Mouse (Mus musculus) kidney, adult 18-20 months (tissue): Measurements from ENCODE around the gene Ddias.
"Not testable (repeated sequence)": the region's sequence is repeated elsewhere in the genome, so short reads cannot be mapped to it uniquely, and the experiment has no call there.

Experiments used
- DNase-seq: peaks from one replicate; pipeline ENCODE4 v3.0.0; 2021

Gene Ddias

DNA sequence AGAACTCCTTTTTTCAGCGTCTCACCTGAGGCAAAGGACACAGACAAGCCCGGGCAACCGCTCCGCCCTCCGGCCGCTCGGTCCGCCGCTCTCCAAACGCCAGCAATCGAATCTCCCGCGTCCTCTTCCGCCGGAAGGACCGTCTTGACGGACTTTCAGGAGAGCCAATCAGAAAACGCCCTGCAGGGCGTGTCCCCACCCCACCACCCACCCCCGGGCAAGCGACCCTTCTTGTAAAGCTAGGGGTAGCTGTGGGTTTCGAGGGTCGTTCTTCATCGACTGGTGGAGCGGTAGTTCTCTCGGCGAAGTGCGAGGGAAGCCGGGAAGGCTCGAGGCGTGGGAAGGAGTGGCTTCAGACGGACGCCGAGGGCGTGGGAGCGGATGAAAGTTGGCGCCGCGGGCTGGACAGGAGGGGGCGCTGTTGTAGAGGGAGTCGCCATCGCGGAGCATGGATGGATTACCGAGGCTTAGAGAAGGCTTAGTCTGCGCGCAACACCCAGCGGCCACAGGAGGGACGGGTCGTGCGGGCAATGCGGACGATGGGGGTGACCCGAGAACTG, at the start of gene Ddias, which contains the start of gene Prcp:
TSS of gene Ddias (minus strand) at position 132 of the 560 bp plus-strand sequence.
TSS of gene Prcp (plus strand) at position 355 of the 560 bp plus-strand sequence.
- peak; percentile 96 for DNase-seq

GRCm38 (mm10) chr7:92920857-92921172, 46.8 kb upstream of the Ddias start:
- DNase-seq: no peak

DNA sequence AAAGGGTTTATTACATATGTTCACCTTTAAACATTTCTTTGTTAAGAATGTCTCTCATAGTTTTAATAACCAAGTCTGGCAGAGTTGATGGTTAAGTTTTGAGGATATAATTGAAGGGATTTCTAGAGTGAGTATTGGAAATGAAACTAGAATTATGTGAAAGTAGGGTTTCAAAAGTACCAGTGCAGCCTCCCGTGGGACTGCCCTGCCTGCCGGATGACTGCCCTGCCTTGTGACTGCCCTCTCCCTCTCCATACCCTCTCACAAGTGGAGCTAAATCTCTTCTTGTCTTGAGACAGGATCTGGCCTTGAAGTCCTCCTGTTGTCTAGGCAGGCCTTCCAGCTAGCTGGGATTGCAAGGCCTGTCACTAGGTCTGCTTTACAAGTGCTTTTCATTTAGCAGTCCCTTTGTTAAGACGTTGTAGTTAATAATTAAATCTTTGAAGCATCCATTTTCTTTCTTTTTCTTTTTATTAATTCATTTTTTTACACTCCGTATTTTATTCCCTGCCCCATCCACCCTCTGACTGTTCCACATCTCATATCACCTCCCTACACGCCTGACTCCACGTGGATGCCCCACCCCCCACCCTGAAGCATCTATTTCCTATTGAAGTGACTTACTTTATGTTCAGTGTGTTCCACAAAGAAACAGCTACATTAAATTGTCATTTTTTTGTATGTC, 46.3 kb upstream of the Ddias start:
- DNase-seq: no peak

DNA sequence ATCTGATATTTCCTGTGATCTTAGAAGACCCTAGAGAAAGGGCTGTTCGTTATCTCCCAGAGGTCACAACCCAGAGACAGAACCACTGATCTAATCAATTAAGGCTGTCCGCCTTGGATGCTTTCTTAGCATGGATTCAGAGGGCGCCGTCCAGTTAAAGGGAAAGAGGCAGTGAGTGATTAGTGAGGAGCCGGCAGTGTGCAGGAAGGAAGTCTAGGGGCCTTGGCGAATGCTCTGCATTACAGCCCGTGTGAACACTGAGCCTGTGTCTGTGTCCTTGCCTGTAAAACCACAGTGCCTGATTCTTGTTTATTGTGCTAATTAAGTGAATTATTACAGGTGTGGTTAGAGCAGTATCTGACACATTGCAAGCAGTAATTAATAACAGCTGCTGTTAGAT, 30.2 kb upstream of the Ddias start:
- DNase-seq: not testable (repeated sequence)

GRCm38 (mm10) chr7:92903360-92904038, 29.5 kb upstream of the Ddias start:
- DNase-seq: peak; percentile 67

DNA sequence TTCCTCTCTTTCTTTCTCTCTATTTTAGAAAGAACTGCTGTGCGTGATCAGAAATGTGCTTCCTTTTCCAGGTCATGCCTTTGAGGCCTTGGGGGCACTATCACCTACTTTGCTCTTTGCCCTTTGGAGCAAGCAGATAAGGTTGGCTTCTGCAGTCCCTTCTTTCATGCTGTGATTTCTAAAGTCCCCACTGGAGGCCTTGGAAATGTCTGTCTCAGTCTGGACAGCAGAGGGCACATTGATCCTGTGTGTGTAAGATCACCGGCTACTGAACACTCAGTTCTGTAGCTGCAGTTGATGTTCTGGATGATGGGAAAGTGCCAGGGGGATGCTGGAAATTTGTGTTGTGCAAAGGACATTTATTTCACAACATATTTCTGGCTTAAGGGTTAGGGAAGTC, 23.0 kb upstream of the Ddias start:
- DNase-seq: no peak

DNA sequence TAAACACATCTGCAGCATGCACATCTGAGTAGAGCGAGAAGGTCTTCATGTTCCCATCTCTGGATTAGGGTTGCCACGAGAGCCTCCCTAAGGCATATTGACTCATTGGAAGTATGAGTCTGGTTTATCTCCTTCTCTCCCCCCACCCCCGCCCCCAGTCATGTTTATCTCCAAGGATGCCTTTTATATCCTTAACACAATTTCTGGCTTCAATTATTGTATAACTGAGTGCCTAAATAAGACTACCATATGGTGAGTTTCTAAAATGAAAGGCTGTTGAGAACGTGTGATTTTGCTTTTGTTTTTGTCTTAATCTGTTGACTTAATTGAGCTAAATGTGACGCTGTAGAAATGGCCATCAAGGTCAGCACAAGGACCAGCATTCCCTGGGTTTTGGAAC, 22.0 kb upstream of the Ddias start:
- no peak for DNase-seq

- no peak for DNase-seq
Measured at GRCm38 (mm10) chr7:92893478-92893877, 19.4 kb upstream of the Ddias start.

DNA sequence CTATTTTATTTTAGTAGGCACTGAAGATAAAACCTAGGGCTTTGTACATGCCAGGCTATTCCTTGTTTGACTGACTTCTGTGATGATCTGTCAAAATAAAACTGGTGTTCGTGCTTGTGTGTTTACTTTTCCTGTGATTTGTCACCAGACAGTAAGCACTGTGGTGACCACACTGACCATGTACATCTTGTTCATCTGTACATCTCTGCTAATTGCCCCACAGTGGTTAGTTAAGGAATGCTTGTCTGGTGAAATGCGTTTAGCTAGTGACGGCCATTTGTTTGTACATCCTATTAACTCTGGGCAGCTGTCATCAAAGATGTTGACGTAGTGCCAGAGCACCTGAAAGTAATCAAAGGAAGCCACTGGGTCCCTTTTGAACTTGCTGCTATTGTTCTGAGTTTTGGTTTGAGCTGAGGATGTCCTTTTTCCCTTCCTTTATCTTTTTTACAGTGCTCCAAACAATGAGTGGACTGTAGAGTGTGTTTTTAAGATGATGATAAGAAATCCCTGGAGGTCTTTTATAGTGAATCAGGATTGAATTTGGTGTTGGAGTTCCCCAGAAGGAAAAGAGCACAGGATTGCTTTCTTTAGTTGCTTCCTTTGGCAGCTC, 16.7 kb upstream of the Ddias start:
- no peak for DNase-seq

GRCm38 (mm10) chr7:92890211-92890610, 16.2 kb upstream of the Ddias start:
- DNase-seq: no peak

GRCm38 (mm10) chr7:92887230-92887629, 13.2 kb upstream of the Ddias start:
- no peak for DNase-seq

DNA sequence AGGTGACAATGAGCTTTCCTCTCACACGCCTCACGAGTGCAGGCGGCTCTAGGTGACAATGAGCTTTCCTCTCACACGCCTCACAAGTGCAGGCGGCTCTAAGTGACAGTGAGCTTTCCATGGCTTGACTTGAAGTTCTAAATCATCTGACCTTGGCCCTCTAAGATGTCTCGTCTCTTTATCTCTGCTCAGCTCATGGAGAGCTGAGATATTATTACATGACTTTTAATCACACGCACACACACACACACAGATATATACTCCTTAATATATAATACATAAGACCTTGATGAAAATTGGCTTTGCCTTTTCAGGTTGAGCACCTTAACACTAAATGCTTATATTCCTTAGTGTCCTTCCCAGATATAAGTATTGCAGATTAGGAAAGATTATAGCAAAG, 12.8 kb upstream of the Ddias start:
- no peak for DNase-seq

- no peak for DNase-seq
Measured at GRCm38 (mm10) chr7:92884998-92885660, 11.1 kb upstream of the Ddias start.

DNA sequence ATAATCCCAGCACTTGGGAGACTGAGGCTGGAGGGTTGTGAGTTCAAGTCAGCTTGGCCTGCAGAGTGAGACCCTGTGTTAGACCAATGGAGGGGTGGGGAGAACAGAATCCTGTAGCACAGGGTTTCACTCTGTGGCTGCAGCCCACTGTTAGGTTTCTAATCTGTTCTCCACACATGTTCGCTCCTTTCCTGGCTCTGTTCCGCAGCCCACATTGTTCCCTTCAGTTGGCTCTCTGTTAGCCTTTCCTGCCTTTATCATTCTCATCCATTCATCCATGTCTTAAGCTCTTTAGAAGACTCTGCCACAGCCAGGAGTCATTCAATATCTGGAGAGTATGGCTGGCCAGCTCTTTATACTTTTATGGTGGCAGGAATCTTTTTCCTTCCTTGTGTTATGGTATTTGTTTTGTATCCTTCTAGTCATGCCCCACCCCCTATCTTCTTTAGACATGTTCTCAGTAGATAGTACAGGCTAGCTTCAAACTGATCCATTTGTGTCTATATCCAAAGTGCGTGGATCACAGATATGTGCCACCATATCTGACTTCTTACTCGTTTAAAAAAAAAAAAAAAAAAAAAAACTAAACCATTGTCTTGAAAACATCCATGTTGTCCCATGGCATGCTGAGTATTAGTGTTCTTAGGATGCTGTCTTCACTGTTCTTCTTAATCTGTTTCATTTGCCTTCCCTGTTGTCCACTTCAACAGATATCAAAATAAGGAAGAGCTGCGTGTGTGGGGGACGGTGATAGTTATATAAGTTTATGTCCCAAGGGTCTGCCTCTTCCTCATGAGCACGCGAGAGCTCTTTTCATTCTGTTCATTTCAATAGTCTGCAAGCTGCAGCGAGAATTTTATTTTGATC, 10.0 kb upstream of the Ddias start:
- no peak for DNase-seq

DNA sequence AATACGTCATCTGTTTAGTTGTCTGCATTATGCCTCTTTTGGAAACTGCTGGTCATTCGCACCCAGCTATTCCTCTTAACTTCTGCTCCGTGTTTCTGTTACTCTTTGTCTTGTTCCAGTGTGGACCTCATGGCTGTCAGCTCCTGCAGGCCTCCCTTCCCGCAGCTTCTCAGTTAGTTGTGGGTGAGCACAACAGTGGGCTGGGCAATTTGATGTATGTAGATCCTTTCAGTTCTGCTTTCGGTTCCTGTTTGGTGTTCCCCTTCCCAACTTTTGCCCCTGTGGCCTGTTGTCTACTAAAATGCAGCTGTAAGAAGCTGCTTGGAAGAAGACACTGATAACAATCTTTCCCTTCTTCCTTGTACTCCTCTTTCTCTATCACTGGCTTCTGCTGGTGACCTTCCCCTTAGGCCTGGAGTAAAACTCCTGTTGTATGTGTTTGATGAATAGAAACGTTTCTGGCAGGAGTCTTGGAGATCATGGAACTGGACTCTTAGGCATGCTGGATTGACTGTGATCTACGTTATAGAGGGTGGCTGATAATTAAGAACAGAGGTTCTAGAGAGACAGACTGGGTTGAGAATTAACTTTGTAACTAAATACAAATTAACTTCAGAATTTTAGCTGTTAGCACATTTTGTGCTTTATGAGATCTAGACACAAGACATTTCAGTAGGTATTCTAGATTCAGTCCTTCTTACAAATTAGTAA, 4.7 kb upstream of the Ddias start:
- no peak for DNase-seq

- no peak for DNase-seq
Measured at GRCm38 (mm10) chr7:92876538-92876937, 2.5 kb upstream of the Ddias start.

DNA sequence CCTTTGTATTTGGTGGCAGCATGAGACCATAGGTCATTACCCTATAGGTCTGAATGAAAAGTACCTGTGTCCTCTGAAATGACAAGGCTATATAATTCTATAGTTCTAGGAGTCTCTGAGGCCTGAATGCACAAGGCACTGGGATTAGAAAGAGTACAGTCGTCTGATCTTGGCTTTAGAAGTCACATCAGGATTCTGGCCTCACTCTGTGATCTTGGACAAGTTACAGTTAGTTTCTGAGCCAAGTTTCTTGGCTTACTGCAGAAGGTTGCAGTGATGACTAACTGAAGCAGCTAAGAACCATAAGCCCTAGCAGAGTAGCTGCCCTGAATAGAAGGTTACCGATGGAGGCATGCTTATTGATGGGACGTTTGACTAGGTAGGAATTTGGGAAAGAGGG, 2.0 kb upstream of the Ddias start:
- peak; percentile 12 for DNase-seq

DNA sequence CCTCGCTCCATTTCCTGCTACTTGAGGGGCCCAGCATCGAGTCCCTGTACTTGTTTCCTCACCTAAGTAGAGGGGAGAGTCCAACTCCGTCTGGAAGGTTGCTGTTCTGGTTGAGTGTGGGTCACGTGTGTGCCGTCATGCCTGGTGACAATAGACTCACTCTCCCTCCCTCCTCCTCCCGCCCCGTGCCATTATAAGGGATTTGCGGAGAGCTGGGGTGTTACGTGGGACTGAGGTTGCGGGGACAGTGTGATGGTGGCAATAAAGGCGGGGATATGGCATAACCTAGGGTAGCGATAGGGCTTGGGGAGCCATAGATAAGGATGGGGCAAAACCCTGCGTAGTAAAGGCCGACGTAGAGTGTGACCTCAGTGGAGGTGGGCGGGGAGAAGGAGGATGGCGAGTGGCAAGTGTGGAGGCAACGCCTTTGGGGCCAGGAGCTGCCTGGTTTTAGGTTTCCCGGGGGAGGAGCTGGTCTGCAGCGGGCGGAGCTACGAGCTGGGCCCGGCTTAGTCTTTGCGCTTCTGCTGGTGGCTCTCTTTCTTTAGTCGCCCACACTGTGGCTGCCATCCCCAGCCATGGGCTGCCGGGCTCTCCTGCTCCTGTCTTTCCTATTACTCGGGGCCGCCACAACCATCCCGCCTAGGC, 838 bp upstream of the Ddias start:
- DNase-seq: peak; percentile 91

- no peak for DNase-seq
Measured at GRCm38 (mm10) chr7:92871596-92871995, 2.5 kb downstream of the Ddias start.

DNA sequence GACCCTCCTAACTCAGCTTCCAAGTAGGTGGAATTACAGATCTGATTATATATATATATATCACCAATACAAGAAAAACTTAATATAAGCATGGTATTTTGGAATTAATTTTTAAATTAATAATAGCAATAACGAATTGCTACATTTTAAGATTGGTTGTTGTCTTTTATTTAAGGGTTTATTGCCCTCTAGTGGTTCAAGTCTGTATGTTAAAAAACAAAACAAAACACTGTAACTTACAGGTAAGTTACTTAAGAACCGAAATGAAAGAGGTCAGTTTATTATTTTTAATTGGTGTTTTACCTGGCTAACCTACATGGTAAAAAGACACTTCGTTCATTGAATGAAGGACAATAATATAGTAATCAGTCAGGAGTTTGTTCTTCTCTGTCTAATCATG, 3.9 kb downstream of the Ddias start:
- DNase-seq: no peak

DNA sequence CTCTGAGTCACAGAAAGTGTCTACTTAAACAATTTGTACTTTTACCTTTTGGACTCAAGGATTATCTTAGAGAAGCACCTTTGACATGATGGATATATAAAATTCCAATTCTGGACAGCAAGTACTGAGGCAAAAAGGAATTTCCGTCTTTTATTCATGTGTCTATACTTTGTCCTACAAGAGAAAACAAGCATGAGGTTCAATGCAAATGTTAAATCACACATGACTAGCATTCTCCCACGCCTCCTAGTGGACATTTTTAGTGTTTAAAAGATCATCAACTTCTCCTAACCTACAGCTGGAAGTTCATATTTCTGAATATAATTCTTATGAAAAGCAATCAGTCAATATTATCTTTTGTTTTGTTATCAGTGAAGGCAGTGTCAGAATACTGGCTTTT, 7.5 kb downstream of the Ddias start:
- DNase-seq: no peak
